Comparison of ENCODE assay signal across 8 mouse cellular contexts in genomic region chrX:106187737-106188136, GRCm38 (mm10). TPM values are rescaled to one million over a fixed set of nuclear protein-coding genes. Genes with fewer than 3 reads are reported as not detected.
DNase-seq lines count a peak whose midpoint lies in the region; ATAC-seq and TF ChIP-seq lines count a peak whose summit lies in the region.

No protein-coding gene starts in this region.

- peak overlapping the region; percentile 61 for H3K4me3 ChIP-seq in left cerebral cortex, adult 2 months
- peak overlapping the region; percentile 53 for H3K4me3 ChIP-seq in forebrain, embryonic 11.5 days (ENCODE audit: low read depth, low read length)
- H3K4me3 ChIP-seq in hindbrain, embryonic 14.5 days (replicated peaks; ENCODE audit: low read length), result peak overlapping the region; percentile 54
- H3K4me3 ChIP-seq in limb, embryonic 15.5 days, result peak overlapping the region; percentile 52
- H3K4me3 ChIP-seq in midbrain, embryonic 16.5 days (ENCODE audit: low read depth, low read length), result peak overlapping the region; percentile 44

- H3K9ac ChIP-seq in forebrain, embryonic 11.5 days (ENCODE audit: low read length), result peak overlapping the region; percentile 66
- peak overlapping the region; percentile 72 for H3K9ac ChIP-seq in hindbrain, embryonic 14.5 days
- H3K9ac ChIP-seq in limb, embryonic 15.5 days, result 0 out of 2 replicates have a peak overlapping the region, but pooled peaks have one; percentile 40
- H3K9ac ChIP-seq in midbrain, embryonic 16.5 days (ENCODE audit: low read depth, low read length), result peak overlapping the region; percentile 57

- no peak for ATAC-seq in forebrain, embryonic 11.5 days (replicated peaks; ENCODE audit: low FRiP score)
- no peak for ATAC-seq in hindbrain, embryonic 14.5 days (ENCODE audit: low FRiP score)
- no peak for ATAC-seq in limb, embryonic 15.5 days (ENCODE audit: insufficient number of reproducible peaks, low FRiP score, low TSS enrichment, low read depth)
- ATAC-seq in midbrain, embryonic 16.5 days, result no peak

- intact Hi-C loops in left cerebral cortex, adult 2 months (cut with DNase I), result loop anchor here (5.0 kb wide), 1 partner anchor 260 kb away; the partner anchor contains the start of gene Atrx
- intact Hi-C loops in left cerebral cortex, postnatal 4 days (cut with DNase I), result no loop called here

- no peaks in the 10 kb centered on the region for H3K36me3 ChIP-seq in forebrain, embryonic 11.5 days (ENCODE audit: control insufficient read depth, insufficient read depth, low read length)
- H3K36me3 ChIP-seq in hindbrain, embryonic 14.5 days (replicated peaks; ENCODE audit: control insufficient read depth, insufficient read depth), result no peaks in the 10 kb centered on the region
- H3K36me3 ChIP-seq in limb, embryonic 15.5 days, result no peaks in the 10 kb centered on the region
- no peaks in the 10 kb centered on the region for H3K36me3 ChIP-seq in midbrain, embryonic 16.5 days (ENCODE audit: control insufficient read depth, insufficient read depth, low read length)

- H3K4me1 ChIP-seq in forebrain, embryonic 11.5 days (replicated peaks; ENCODE audit: control insufficient read depth, insufficient read depth, low read length), result peaks cover 3% of the 10 kb centered on the region; the same call in 1 of the 2 replicates
- H3K4me1 ChIP-seq in hindbrain, embryonic 14.5 days (replicated peaks; ENCODE audit: control insufficient read depth, insufficient read depth, low read length), result peaks cover 19% of the 10 kb centered on the region
- H3K4me1 ChIP-seq in limb, embryonic 15.5 days, result peaks cover 8% of the 10 kb centered on the region
- peaks cover 15% of the 10 kb centered on the region for H3K4me1 ChIP-seq in midbrain, embryonic 16.5 days (ENCODE audit: control insufficient read depth, insufficient read depth, low read length)

- WGBS in forebrain, embryonic 11.5 days, result 17% methylated on average over 12 of the region's 12 CpGs
- WGBS in hindbrain, embryonic 14.5 days, result 18% methylated on average over 12 of the region's 12 CpGs
- WGBS in limb, embryonic 15.5 days, result 29% methylated on average over 12 of the region's 12 CpGs
- WGBS in midbrain, embryonic 16.5 days, result 13% methylated on average over 12 of the region's 12 CpGs

- H3K27me3 ChIP-seq in forebrain, embryonic 11.5 days (ENCODE audit: control insufficient read depth, insufficient read depth, low read length), result no peaks in the 10 kb centered on the region
- H3K27me3 ChIP-seq in hindbrain, embryonic 14.5 days (ENCODE audit: control insufficient read depth, insufficient read depth, low read length), result no peaks in the 10 kb centered on the region
- H3K27me3 ChIP-seq in limb, embryonic 15.5 days, result no peaks in the 10 kb centered on the region
- no peaks in the 10 kb centered on the region for H3K27me3 ChIP-seq in midbrain, embryonic 16.5 days (ENCODE audit: control insufficient read depth, insufficient read depth, low read depth, low read length)

- peak overlapping the region; percentile 84 for H3K27ac ChIP-seq in left cerebral cortex, adult 2 months
- peak overlapping the region; percentile 58; the same call in 1 of the 2 replicates for H3K27ac ChIP-seq in forebrain, embryonic 11.5 days (ENCODE audit: low read depth, low read length)
- peak overlapping the region; percentile 67; the same call in 1 of the 2 replicates for H3K27ac ChIP-seq in hindbrain, embryonic 14.5 days
- H3K27ac ChIP-seq in limb, embryonic 15.5 days, result peak overlapping the region; percentile 72
- peak overlapping the region; percentile 25 for H3K27ac ChIP-seq in midbrain, embryonic 16.5 days (ENCODE audit: low read length)

- peak overlapping the region; percentile 55 for H3K4me2 ChIP-seq in forebrain, embryonic 11.5 days (ENCODE audit: low read depth, low read length, severe bottlenecking)
- peak overlapping the region; percentile 70 for H3K4me2 ChIP-seq in hindbrain, embryonic 14.5 days (replicated peaks)
- H3K4me2 ChIP-seq in limb, embryonic 15.5 days, result peak overlapping the region; percentile 39
- peak overlapping the region; percentile 60 for H3K4me2 ChIP-seq in midbrain, embryonic 16.5 days (ENCODE audit: low read length)

- peak in 1 of 2 experiments; percentile 14 for DNase-seq in left cerebral cortex, adult 2 months (ENCODE audit: extremely low spot score in 1 of 2, low spot score in 2 of 2)
- no peak for DNase-seq in left cerebral cortex, postnatal 4 days
- DNase-seq in adrenal gland, postnatal 25 days, result peak; percentile 15
- no peak for DNase-seq in forebrain, embryonic 11.5 days (ENCODE audit: low spot score)
- DNase-seq in hindbrain, embryonic 14.5 days (ENCODE audit: low spot score), result no peak
- peak; percentile 7 to 32 for DNase-seq in thymus, postnatal 36 days

- TF ChIP-seq CTCF in left cerebral cortex, adult 2 months (IDR thresholded peaks at IDR 0.05), result no peak

- H3K9me3 ChIP-seq in forebrain, embryonic 11.5 days (ENCODE audit: control insufficient read depth, low read length), result no peaks in the 10 kb centered on the region
- H3K9me3 ChIP-seq in hindbrain, embryonic 14.5 days (ENCODE audit: control insufficient read depth, low read length), result no peaks in the 10 kb centered on the region
- no peaks in the 10 kb centered on the region for H3K9me3 ChIP-seq in limb, embryonic 15.5 days
- H3K9me3 ChIP-seq in midbrain, embryonic 16.5 days (replicated peaks; ENCODE audit: control insufficient read depth, low read length, poor library complexity, severe bottlenecking), result no peaks in the 10 kb centered on the region

RNA-seq across cellular contexts. Expression of gene Pgk1, which starts 0.8 kb away (rescaled TPM):
- total RNA-seq in left cerebral cortex, adult 2 months (2021), result 100 to 1,000 TPM; 408 to 481 TPM
- total RNA-seq in left cerebral cortex, postnatal 4 days (2021), result 100 to 1,000 TPM; 211 to 234 TPM
- total RNA-seq in adrenal gland, postnatal 25 days (2021), result 218 and 234 TPM in 2 replicates
- polyA plus RNA-seq in forebrain, embryonic 11.5 days (2014; fragmentation: Nextera tagmentation; extraction: Ambion mirVana), result 505 and 518 TPM in 2 replicates
- 278 and 290 TPM in 2 replicates for polyA plus RNA-seq in hindbrain, embryonic 14.5 days (2014; fragmentation: Nextera tagmentation; extraction: Ambion mirVana)
- polyA plus RNA-seq in limb, embryonic 15.5 days (2015; fragmentation: Nextera tagmentation; extraction: Ambion mirVana), result 373 and 387 TPM in 2 replicates
- 252 and 278 TPM in 2 replicates for polyA plus RNA-seq in midbrain, embryonic 16.5 days (2015; fragmentation: Nextera tagmentation; extraction: Ambion mirVana)

RNA-seq across cellular contexts. Expression of gene Taf9b, which starts 33.2 kb away (rescaled TPM):
- total RNA-seq in left cerebral cortex, adult 2 months (2021), result 10 to 100 TPM; 21.5 to 22.4 TPM
- total RNA-seq in left cerebral cortex, postnatal 4 days (2021), result 10 to 100 TPM; 19.0 to 19.6 TPM
- total RNA-seq in adrenal gland, postnatal 25 days (2021), result 16.4 and 16.8 TPM in 2 replicates
- polyA plus RNA-seq in forebrain, embryonic 11.5 days (2014; fragmentation: Nextera tagmentation; extraction: Ambion mirVana), result 13.6 and 14.6 TPM in 2 replicates
- 21.3 and 23.5 TPM in 2 replicates for polyA plus RNA-seq in hindbrain, embryonic 14.5 days (2014; fragmentation: Nextera tagmentation; extraction: Ambion mirVana)
- 7.8 and 9.8 TPM in 2 replicates for polyA plus RNA-seq in limb, embryonic 15.5 days (2015; fragmentation: Nextera tagmentation; extraction: Ambion mirVana)
- polyA plus RNA-seq in midbrain, embryonic 16.5 days (2015; fragmentation: Nextera tagmentation; extraction: Ambion mirVana), result 19.2 and 20.0 TPM in 2 replicates

RNA-seq across cellular contexts. Expression of gene Tlr13, which starts 44.7 kb away (rescaled TPM):
- total RNA-seq in left cerebral cortex, adult 2 months (2021), result 1 to 10 TPM; 1.2 TPM
- under 1 TPM; 0.36 to 0.60 TPM for total RNA-seq in left cerebral cortex, postnatal 4 days (2021)
- total RNA-seq in adrenal gland, postnatal 25 days (2021), result 1.1 and 1.3 TPM in 2 replicates
- polyA plus RNA-seq in forebrain, embryonic 11.5 days (2014; fragmentation: Nextera tagmentation; extraction: Ambion mirVana), result 0.12 and 0.41 TPM in 2 replicates
- 0.34 and 0.48 TPM in 2 replicates for polyA plus RNA-seq in hindbrain, embryonic 14.5 days (2014; fragmentation: Nextera tagmentation; extraction: Ambion mirVana)
- polyA plus RNA-seq in limb, embryonic 15.5 days (2015; fragmentation: Nextera tagmentation; extraction: Ambion mirVana), result 0.97 and 1.2 TPM in 2 replicates
- 0.19 and 0.24 TPM in 2 replicates for polyA plus RNA-seq in midbrain, embryonic 16.5 days (2015; fragmentation: Nextera tagmentation; extraction: Ambion mirVana)

Comparison
In these comparisons a context has a peak if more than half of its experiments do, and no peak if none do; other contexts are left out.
1. DNase-seq: peak in adrenal gland, postnatal 25 days (single experiment) and thymus, postnatal 36 days (2 of 2); none in left cerebral cortex, postnatal 4 days (single experiment), forebrain, embryonic 11.5 days (single experiment) and hindbrain, embryonic 14.5 days (single experiment).
2. H3K27ac ChIP-seq: peak in every context shown above with its lines; median percentile 84 in left cerebral cortex, adult 2 months; 72 in limb, embryonic 15.5 days; 67 in hindbrain, embryonic 14.5 days; 58 in forebrain, embryonic 11.5 days; 25 in midbrain, embryonic 16.5 days.
3. Peak in every context shown above with its lines, with median percentiles within 50 percentile points of each other: H3K4me3 ChIP-seq, H3K4me2 ChIP-seq and H3K9ac ChIP-seq.